Mouse (Mus musculus): Measurements from ENCODE around the gene Olfr671.

- TF ChIP-seq CTCF (IDR thresholded peaks at IDR 0.05; ENCODE audit: low read depth) (no peak), EP300 (IDR thresholded peaks at IDR 0.05; ENCODE audit: low read depth) (no peak)
Measured at GRCm38 (mm10) chr7:104927957-104928356, 51.0 kb downstream of the Olfr671 start, which contains the start of gene Olfr668.

Data from liver, postnatal 0 days (tissue).